ENCODE assay signal across 9 mouse cellular contexts in genomic region chr8:61550006-61550748, GRCm38 (mm10).
A peak's percentile ranks its signal among the peaks of the same experiment; 100 is the strongest.
DNase-seq lines count a peak whose midpoint lies in the region; ATAC-seq and TF ChIP-seq lines count a peak whose summit lies in the region.
"Had no signal": no experiment of that assay in that cellular context is flagged by ENCODE, and none has a peak within 500 bp of the region (broad histone marks: within the 10 kb centered on the region; RNA-seq: fewer than 3 reads in every experiment).

No protein-coding gene starts in this region.

- H3K27me3 ChIP-seq in midbrain, embryonic 11.5 days (ENCODE audit: control insufficient read depth, insufficient read depth, low read length): no peaks in the 10 kb centered on the region
- no peaks in the 10 kb centered on the region for H3K27me3 ChIP-seq in midbrain, embryonic 15.5 days (replicated peaks)
- no peaks in the 10 kb centered on the region for H3K27me3 ChIP-seq in liver, embryonic 14.5 days (ENCODE audit: control insufficient read depth, insufficient read depth, low read length)
- H3K27me3 ChIP-seq: midbrain, embryonic 12.5 days had no signal

- H3K27ac ChIP-seq in midbrain, embryonic 11.5 days (ENCODE audit: low read depth, low read length): no peak overlapping the region
- no peak overlapping the region for H3K27ac ChIP-seq in midbrain, embryonic 15.5 days
- no peak overlapping the region for H3K27ac ChIP-seq in liver, embryonic 14.5 days
- H3K27ac ChIP-seq: midbrain, embryonic 12.5 days had no signal

- H3K4me3 ChIP-seq in midbrain, embryonic 11.5 days (ENCODE audit: low read depth, low read length): no peak overlapping the region
- no peak overlapping the region for H3K4me3 ChIP-seq in midbrain, embryonic 15.5 days
- H3K4me3 ChIP-seq in liver, embryonic 14.5 days (ENCODE audit: insufficient read depth in 1 of 2, low read depth in 2 of 2, low read length in 2 of 2): no peak overlapping the region
- H3K4me3 ChIP-seq: midbrain, embryonic 12.5 days had no signal

- peak; percentile 25 for DNase-seq in CD4-positive, CD25-positive, alpha-beta regulatory T cell, adult 2 months (ENCODE audit: low read depth, low spot score)
- peak; percentile 87 for DNase-seq in midbrain, embryonic 11.5 days (ENCODE audit: low spot score, missing footprints)
- DNase-seq in liver, embryonic 14.5 days (ENCODE audit: low read depth in 3 of 3, low spot score in 3 of 3): no peak
- peak; percentile 53 for DNase-seq in thymus, postnatal 4 days
- DNase-seq in right cerebral cortex, postnatal 4 days: no peak
- DNase-seq in frontal cortex, postnatal 36 days (ENCODE audit: low spot score in 2 of 2): no peak

- no peak for TF ChIP-seq EP300 in liver, embryonic 14.5 days (IDR thresholded peaks at IDR 0.05; ENCODE audit: low read depth)

- no peak for ATAC-seq in CD4-positive, CD25-positive, alpha-beta regulatory T cell, adult 4 months
- ATAC-seq in midbrain, embryonic 11.5 days (ENCODE audit: low FRiP score): 0 out of 2 replicates have a peak, but pooled peaks have one; percentile 46
- ATAC-seq in midbrain, embryonic 15.5 days (replicated peaks): no peak
- ATAC-seq in liver, embryonic 14.5 days (ENCODE audit: insufficient read depth): no peak

- no peak overlapping the region for H3K9ac ChIP-seq in midbrain, embryonic 11.5 days (ENCODE audit: low read length)
- no peak overlapping the region for H3K9ac ChIP-seq in midbrain, embryonic 15.5 days
- H3K9ac ChIP-seq in liver, embryonic 14.5 days (replicated peaks): no peak overlapping the region
- H3K9ac ChIP-seq: midbrain, embryonic 12.5 days had no signal

- peaks cover 7% of the 10 kb centered on the region for H3K9me3 ChIP-seq in midbrain, embryonic 11.5 days (ENCODE audit: control insufficient read depth, low read length)
- 0 out of 2 replicates have a peak, but pooled peaks cover 2% of the 10 kb centered on the region for H3K9me3 ChIP-seq in midbrain, embryonic 15.5 days
- H3K9me3 ChIP-seq in liver, embryonic 14.5 days (ENCODE audit: control insufficient read depth, low read length): no peaks in the 10 kb centered on the region; the same call in 1 of the 2 replicates

- 47% methylated on average over 27 of the region's 27 CpGs for WGBS in midbrain, embryonic 11.5 days
- WGBS in midbrain, embryonic 15.5 days: 49% methylated on average over 27 of the region's 27 CpGs
- WGBS in liver, embryonic 14.5 days (ENCODE audit: insufficient replicate concordance): 71% methylated on average over 27 of the region's 27 CpGs

- peak; percentile 67 for TF ChIP-seq CTCF in liver, embryonic 14.5 days (IDR thresholded peaks at IDR 0.05; ENCODE audit: low read depth)

- H3K4me1 ChIP-seq in midbrain, embryonic 11.5 days (ENCODE audit: control insufficient read depth, insufficient read depth, low read length): peaks cover under 1% of the 10 kb centered on the region; the same call in 1 of the 2 replicates
- peaks cover 2% of the 10 kb centered on the region; the same call in 1 of the 2 replicates for H3K4me1 ChIP-seq in midbrain, embryonic 15.5 days
- no peaks in the 10 kb centered on the region for H3K4me1 ChIP-seq in liver, embryonic 14.5 days (replicated peaks; ENCODE audit: control insufficient read depth in 2 of 2, insufficient read depth in 2 of 2, low read length in 1 of 2)

- no peak overlapping the region for H3K4me2 ChIP-seq in midbrain, embryonic 11.5 days
- no peak overlapping the region; the same call in 1 of the 2 replicates for H3K4me2 ChIP-seq in midbrain, embryonic 15.5 days
- no peak overlapping the region for H3K4me2 ChIP-seq in liver, embryonic 14.5 days (ENCODE audit: low read depth)
- H3K4me2 ChIP-seq: midbrain, embryonic 12.5 days had no signal

- peaks cover 19% of the 10 kb centered on the region for H3K36me3 ChIP-seq in midbrain, embryonic 11.5 days (ENCODE audit: control insufficient read depth, insufficient read depth, low read length)
- H3K36me3 ChIP-seq in midbrain, embryonic 15.5 days (replicated peaks): peaks cover 12% of the 10 kb centered on the region; the same call in 1 of the 2 replicates
- H3K36me3 ChIP-seq in liver, embryonic 14.5 days (replicated peaks; ENCODE audit: control insufficient read depth, insufficient read depth, low read depth): peaks cover 2% of the 10 kb centered on the region; the same call in 1 of the 2 replicates

Comparison
In these comparisons a context has a peak if more than half of its experiments do, and no peak if none do; other contexts are left out.
1. DNase-seq: peak in CD4-positive, CD25-positive, alpha-beta regulatory T cell, adult 2 months (single experiment), midbrain, embryonic 11.5 days (single experiment) and thymus, postnatal 4 days (single experiment); none in liver, embryonic 14.5 days (0 of 3), right cerebral cortex, postnatal 4 days (single experiment) and frontal cortex, postnatal 36 days (0 of 2).